Mouse (Mus musculus): ENCODE data around the gene Lrrtm3. TPM values are rescaled to one million over a fixed set of nuclear protein-coding genes. Genes with fewer than 3 reads are reported as not detected.
A peak's percentile ranks its signal among the peaks of the same experiment; 100 is the strongest.

Gene Lrrtm3
- polyA plus RNA-seq, 1 experiment from 2014 or later: 1.5 TPM

DNA sequence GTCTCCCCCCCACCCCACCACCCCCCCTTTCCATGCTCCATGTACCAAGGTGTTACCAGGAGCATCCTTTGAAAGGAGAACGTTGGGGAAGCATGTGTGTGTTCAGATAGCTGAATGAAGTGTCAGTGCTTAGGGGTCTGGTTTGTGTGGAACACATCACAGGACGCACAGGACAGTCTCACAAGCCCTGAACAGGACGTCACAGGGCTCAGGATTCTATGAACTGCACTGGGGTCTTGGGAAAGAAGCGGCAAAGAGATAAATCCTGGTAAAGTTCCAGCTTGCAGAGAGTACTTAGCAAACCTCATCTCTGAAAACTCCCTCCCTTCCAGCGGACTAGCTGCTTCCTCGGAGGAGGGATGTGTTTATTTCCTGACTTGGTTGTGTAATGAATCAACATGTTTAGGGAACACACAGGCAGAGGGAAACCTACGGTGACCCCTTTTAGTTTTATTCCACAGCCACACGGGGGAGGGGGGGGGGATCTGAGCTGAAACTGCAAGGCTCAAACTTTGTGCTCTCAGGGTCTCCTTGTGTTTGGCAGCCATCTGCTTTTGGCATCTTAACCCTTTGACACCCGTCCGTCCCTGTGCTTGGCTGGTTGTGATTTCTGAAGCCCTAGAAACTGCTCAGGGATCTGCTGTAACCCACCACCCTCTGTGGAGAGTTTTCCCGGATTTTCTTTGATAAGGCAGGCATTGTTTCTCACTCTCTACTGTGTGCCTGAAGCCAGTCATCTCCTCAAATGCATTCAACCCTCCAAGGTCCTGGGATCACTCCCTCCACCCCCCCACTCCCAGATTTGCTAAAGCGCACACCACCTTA lies 3.3 kb downstream of the Lrrtm3 start:
- Histone ChIP-seq H3K4me1 (replicated peaks) (peaks cover 30% of the 10 kb centered on the region), H3K4me3 (0 out of 2 replicates have a peak overlapping the region, but pooled peaks have one; percentile 2), H3K36me3 (no peaks in the 10 kb centered on the region), H3K9ac (no peak overlapping the region), H3K27ac (no peak overlapping the region), H3K4me2 (peak overlapping the region; percentile 71), H3K9me3 (replicated peaks) (no peaks in the 10 kb centered on the region), H3K27me3 (peaks cover 12% of the 10 kb centered on the region)
- whole genome bisulfite sequencing: 9% methylated on average over 12 of the region's 12 CpGs
- no peak for ATAC-seq (replicated peaks; ENCODE audit: insufficient number of reproducible peaks, insufficient read depth, low FRiP score, low read depth)

DNA sequence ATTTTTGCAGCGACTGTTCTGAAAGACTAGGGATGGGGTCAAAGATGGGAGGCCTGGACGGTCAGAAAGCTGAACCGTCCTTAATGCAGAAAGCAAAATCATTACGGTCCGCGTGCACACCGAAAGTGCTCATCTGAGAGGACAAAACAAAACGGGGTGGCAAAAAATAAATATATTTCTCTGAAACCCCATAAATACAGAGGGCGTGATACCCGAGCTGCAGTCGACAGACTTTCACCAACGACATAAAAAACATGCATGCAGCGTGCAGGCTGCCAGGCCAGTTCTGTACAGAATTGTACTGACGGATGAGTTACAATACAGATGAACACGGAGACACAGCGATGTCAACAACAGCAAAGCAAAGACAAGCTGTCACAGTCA lies 3.9 kb downstream of the Lrrtm3 start:
- WGBS: 75% methylated on average over 16 of the region's 16 CpGs
- Histone ChIP-seq H3K9me3 (replicated peaks) (no peaks in the 10 kb centered on the region), H3K9ac (no peak overlapping the region), H3K4me2 (peak overlapping the region; percentile 71), H3K27me3 (peaks cover 10% of the 10 kb centered on the region), H3K36me3 (no peaks in the 10 kb centered on the region), H3K4me3 (no peak overlapping the region), H3K4me1 (replicated peaks) (peaks cover 30% of the 10 kb centered on the region), H3K27ac (no peak overlapping the region)
- no peak for ATAC-seq (replicated peaks; ENCODE audit: insufficient number of reproducible peaks, insufficient read depth, low FRiP score, low read depth)

DNA sequence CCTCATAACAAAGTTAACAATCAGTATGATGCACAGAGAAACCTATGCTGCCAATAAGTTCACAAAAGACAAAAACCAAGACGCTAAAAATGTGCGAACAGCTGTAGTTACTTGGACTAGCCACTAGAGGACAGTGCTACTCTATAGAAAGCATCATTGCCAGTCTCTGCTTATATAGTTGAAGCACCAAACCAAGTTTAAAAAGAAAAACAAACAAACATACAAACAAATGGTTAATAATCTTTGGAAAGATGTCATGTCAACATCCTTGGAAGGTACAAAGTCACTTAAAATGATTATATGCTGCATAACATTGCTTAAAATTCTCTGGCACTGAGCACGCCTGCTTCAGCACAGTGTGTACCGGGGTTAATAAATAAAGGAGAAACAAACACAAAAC lies 5.6 kb downstream of the Lrrtm3 start:
- no peak overlapping the region for H3K4me3 ChIP-seq
- no peak overlapping the region for H3K27ac ChIP-seq
- 47% methylated on average over 4 of the region's 4 CpGs for WGBS
- no peaks in the 10 kb centered on the region for H3K9me3 ChIP-seq (replicated peaks)
- H3K27me3 ChIP-seq: peaks cover 10% of the 10 kb centered on the region
- peaks cover 27% of the 10 kb centered on the region for H3K4me1 ChIP-seq (replicated peaks)
- H3K4me2 ChIP-seq: no peak overlapping the region
- no peaks in the 10 kb centered on the region for H3K36me3 ChIP-seq
- H3K9ac ChIP-seq: no peak overlapping the region
- no peak for ATAC-seq (replicated peaks; ENCODE audit: insufficient number of reproducible peaks, insufficient read depth, low FRiP score, low read depth)

DNA sequence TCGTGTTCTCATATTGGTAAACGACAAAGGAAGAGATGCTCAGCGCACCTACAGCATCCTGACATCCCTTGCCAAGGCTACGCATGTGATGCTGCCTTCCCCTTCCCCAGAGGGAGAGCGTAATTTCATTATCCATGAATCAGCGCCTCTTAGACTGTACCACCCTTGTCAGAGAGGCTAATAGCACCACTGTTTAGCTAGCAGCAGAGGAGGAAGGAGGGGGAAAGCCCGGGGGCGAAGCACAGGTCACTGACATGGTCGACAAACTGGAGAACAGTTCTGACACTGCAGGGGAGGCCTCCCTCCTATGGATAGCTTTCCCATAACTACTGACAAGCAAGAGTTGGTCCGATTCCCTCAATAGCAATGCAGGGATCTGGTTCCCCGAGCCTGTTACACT lies 6.3 kb downstream of the Lrrtm3 start:
- Histone ChIP-seq H3K4me2 (no peak overlapping the region), H3K9ac (no peak overlapping the region), H3K9me3 (replicated peaks) (no peaks in the 10 kb centered on the region), H3K36me3 (no peaks in the 10 kb centered on the region), H3K4me3 (no peak overlapping the region), H3K27me3 (peaks cover 6% of the 10 kb centered on the region), H3K27ac (no peak overlapping the region), H3K4me1 (replicated peaks) (peaks cover 27% of the 10 kb centered on the region)
- WGBS: 59% methylated on average over 11 of the region's 11 CpGs
- no peak for ATAC-seq (replicated peaks; ENCODE audit: insufficient number of reproducible peaks, insufficient read depth, low FRiP score, low read depth)

- H3K4me3 ChIP-seq: no peak overlapping the region
- H3K27ac ChIP-seq: no peak overlapping the region
- no peak overlapping the region for H3K4me2 ChIP-seq
- H3K36me3 ChIP-seq: no peaks in the 10 kb centered on the region
- H3K4me1 ChIP-seq (replicated peaks): peaks cover 13% of the 10 kb centered on the region
- no peaks in the 10 kb centered on the region for H3K9me3 ChIP-seq (replicated peaks)
- WGBS: 83% methylated on average over 3 of the region's 3 CpGs
- H3K27me3 ChIP-seq: no peaks in the 10 kb centered on the region
- no peak overlapping the region for H3K9ac ChIP-seq
- ATAC-seq (replicated peaks; ENCODE audit: insufficient number of reproducible peaks, insufficient read depth, low FRiP score, low read depth): no peak
These were observed 7.7 kb downstream of the Lrrtm3 start for GRCm38 (mm10) chr10:64082345-64082744.

DNA sequence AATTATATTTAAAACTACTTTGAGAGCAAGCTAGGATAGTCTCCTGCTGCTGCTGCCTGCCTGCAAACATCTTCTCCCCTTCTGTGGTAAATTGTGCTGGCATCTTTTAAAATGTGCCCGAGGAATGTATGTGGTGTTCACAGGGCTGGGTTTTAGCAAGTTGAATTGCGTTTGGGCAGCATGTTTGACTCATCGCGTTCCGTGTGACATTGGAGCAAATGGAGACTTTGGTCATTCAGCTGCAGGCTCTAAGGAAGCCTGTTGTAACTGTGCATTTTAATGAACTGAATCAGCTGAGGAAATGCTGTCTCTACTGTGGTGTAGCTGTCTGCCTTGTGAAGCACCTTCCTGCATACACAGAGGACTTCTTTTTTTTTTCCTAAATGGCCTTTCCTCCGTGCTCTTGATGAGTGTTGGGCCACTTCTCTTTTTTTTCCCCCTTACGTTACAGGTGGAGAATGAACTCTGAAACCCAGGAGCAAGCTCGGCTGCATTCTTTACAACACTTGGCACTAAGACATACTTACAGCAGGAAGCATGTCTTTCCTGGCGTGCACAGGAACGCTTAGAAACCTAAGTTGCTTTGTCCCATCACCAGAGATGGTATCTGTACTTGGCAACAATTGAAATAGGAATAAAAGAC lies 13.5 kb downstream of the Lrrtm3 start:
- H3K9ac ChIP-seq: no peak overlapping the region

DNA sequence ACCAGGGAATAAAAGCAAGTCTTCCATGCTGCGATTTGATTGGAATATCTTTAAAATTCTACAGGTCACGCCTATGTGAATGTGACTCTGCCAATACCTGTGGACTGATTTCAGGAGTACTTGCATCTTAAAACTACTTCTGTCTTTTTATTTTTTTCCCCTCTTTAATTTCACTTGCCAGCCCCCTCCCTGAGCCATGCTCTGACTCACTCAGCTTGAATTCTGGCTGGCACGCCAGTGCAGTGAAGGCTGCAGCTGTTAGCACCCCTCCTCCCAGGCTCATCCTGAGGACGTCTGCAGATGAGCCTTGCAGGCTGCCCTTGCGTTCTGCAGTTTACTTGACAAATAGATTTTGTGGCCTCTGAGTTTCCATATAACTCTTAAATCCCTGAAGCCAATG lies 14.1 kb downstream of the Lrrtm3 start:
- Histone ChIP-seq H3K4me2 (peak overlapping the region; percentile 5; the same call in 1 of the 2 replicates), H3K9ac (no peak overlapping the region), H3K27ac (no peak overlapping the region), H3K27me3 (no peaks in the 10 kb centered on the region), H3K4me1 (replicated peaks) (peaks cover 9% of the 10 kb centered on the region), H3K4me3 (no peak overlapping the region), H3K9me3 (replicated peaks) (no peaks in the 10 kb centered on the region), H3K36me3 (no peaks in the 10 kb centered on the region)
- peak; percentile 69; the same call in 1 of the 2 replicates for ATAC-seq (replicated peaks; ENCODE audit: insufficient number of reproducible peaks, insufficient read depth, low FRiP score, low read depth)
- 33% methylated on average over 5 of the region's 5 CpGs for WGBS

More for the DNA sequence above, 13.5 kb downstream of the Lrrtm3 start:
- H3K4me1 ChIP-seq (replicated peaks): peaks cover 9% of the 10 kb centered on the region
- H3K36me3 ChIP-seq: no peaks in the 10 kb centered on the region
- H3K27ac ChIP-seq: no peak overlapping the region
- no peak for ATAC-seq (replicated peaks; ENCODE audit: insufficient number of reproducible peaks, insufficient read depth, low FRiP score, low read depth)
- no peaks in the 10 kb centered on the region for H3K9me3 ChIP-seq (replicated peaks)
- no peaks in the 10 kb centered on the region for H3K27me3 ChIP-seq
- 45% methylated on average over 10 of the region's 10 CpGs for WGBS
- peak overlapping the region; percentile 5; the same call in 1 of the 2 replicates for H3K4me2 ChIP-seq
- H3K4me3 ChIP-seq: no peak overlapping the region

- Histone ChIP-seq H3K4me2 (no peak overlapping the region), H3K9me3 (replicated peaks) (no peaks in the 10 kb centered on the region), H3K4me1 (replicated peaks) (peaks cover under 1% of the 10 kb centered on the region; the same call in 1 of the 2 replicates), H3K36me3 (no peaks in the 10 kb centered on the region), H3K4me3 (no peak overlapping the region), H3K9ac (no peak overlapping the region), H3K27me3 (no peaks in the 10 kb centered on the region), H3K27ac (no peak overlapping the region)
- no peak for ATAC-seq (replicated peaks; ENCODE audit: insufficient number of reproducible peaks, insufficient read depth, low FRiP score, low read depth)
- 54% methylated on average over 9 of the region's 9 CpGs for whole genome bisulfite sequencing
These were observed 26.4 kb downstream of the Lrrtm3 start for GRCm38 (mm10) chr10:64063704-64064103.

DNA sequence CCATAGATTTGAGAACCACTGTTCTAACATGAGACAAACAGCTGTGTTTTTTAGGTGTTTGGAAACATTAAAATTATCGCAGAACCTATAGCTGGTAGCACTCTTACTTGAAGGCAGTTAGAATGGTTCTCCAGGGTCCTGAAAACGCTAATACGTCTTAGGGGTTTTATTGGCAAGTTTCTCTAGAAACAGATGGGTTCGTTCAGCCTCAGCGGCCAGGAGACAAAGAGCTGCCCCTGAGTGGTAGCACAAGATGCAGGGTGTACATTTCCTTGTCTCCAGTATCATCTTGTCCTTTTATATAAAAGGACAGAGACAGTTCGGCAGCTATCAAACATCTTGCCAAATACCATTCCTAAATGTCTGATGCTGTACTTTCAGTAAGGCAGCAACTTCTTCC lies 40.1 kb downstream of the Lrrtm3 start:
- H3K4me1 ChIP-seq (replicated peaks): peaks cover 2% of the 10 kb centered on the region; the same call in 1 of the 2 replicates
- no peaks in the 10 kb centered on the region for H3K36me3 ChIP-seq
- H3K4me2 ChIP-seq: no peak overlapping the region
- H3K27me3 ChIP-seq: no peaks in the 10 kb centered on the region
- no peak overlapping the region for H3K4me3 ChIP-seq
- WGBS: 87% methylated on average over 6 of the region's 6 CpGs
- no peak overlapping the region for H3K9ac ChIP-seq
- H3K27ac ChIP-seq: no peak overlapping the region
- H3K9me3 ChIP-seq (replicated peaks): no peaks in the 10 kb centered on the region
- ATAC-seq (replicated peaks; ENCODE audit: insufficient number of reproducible peaks, insufficient read depth, low FRiP score, low read depth): no peak

GRCm38 (mm10) chr10:64049151-64049550 lies 40.9 kb downstream of the Lrrtm3 start:
- Histone ChIP-seq H3K4me2 (0 out of 2 replicates have a peak overlapping the region, but pooled peaks have one; percentile 1), H3K9ac (no peak overlapping the region), H3K27ac (no peak overlapping the region), H3K36me3 (no peaks in the 10 kb centered on the region), H3K4me1 (replicated peaks) (peaks cover 2% of the 10 kb centered on the region; the same call in 1 of the 2 replicates), H3K4me3 (no peak overlapping the region), H3K27me3 (no peaks in the 10 kb centered on the region), H3K9me3 (replicated peaks) (no peaks in the 10 kb centered on the region)
- no peak; the same call in 1 of the 2 replicates for ATAC-seq (replicated peaks; ENCODE audit: insufficient number of reproducible peaks, insufficient read depth, low FRiP score, low read depth)
- 28% methylated on average over 6 of the region's 6 CpGs for WGBS

DNA sequence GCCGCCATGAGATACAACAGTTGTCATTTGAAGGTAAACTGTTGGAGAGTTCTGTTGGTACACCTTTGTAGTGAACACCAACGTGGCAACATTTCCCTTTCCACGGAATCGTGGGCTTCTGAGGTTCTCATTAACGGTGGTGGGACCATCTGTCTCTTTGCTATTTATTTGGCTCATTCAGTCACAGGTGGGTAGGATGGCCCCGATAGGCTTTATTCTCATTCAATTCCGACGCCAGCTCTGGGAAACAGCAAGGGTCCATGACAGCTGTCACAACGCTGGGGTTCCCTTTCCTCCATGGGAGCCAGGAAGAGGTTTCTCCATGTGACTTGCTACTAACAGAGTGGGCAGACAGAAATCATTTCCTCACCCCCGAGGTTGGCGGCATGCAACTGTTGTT lies 48.2 kb downstream of the Lrrtm3 start:
- Histone ChIP-seq H3K36me3 (no peaks in the 10 kb centered on the region), H3K4me1 (replicated peaks) (peaks cover 14% of the 10 kb centered on the region), H3K27ac (no peak overlapping the region), H3K27me3 (no peaks in the 10 kb centered on the region), H3K9me3 (replicated peaks) (no peaks in the 10 kb centered on the region), H3K4me3 (no peak overlapping the region), H3K9ac (no peak overlapping the region), H3K4me2 (no peak overlapping the region)
- ATAC-seq (replicated peaks; ENCODE audit: insufficient number of reproducible peaks, insufficient read depth, low FRiP score, low read depth): no peak
- WGBS: 86% methylated on average over 11 of the region's 11 CpGs

Measured in heart, embryonic 15.5 days (tissue).